Mouse (Mus musculus): Measurements from ENCODE around the gene Rundc3b.

Gene Rundc3b

GRCm38 (mm10) chr5:8488701-8489297 is 134.0 kb downstream of the Rundc3b start:
- no peak for DNase-seq (ENCODE audit: low read depth)

- no peak for DNase-seq (ENCODE audit: low read depth)
Measured at GRCm38 (mm10) chr5:8487989-8488700, 134.6 kb downstream of the Rundc3b start.

GRCm38 (mm10) chr5:8456561-8456960 is 166.2 kb downstream of the Rundc3b start:
- peak; percentile 5 for DNase-seq (ENCODE audit: low read depth)

GRCm38 (mm10) chr5:8455565-8455964 is 167.2 kb downstream of the Rundc3b start:
- DNase-seq (ENCODE audit: low read depth), result no peak

Measured in c-Kit-positive CD71-negative TER-119-negative erythroid progenitor cells, embryonic 14.5 days (primary cell).